Mouse (Mus musculus) right cerebral cortex, postnatal 25 days (tissue): ENCODE measurements around the gene Mtf1.

ENCODE experiments used
- DNase-seq: peaks from one replicate; pipeline ENCODE4 v3.0.0; 2022

Mtf1 gene

DNA sequence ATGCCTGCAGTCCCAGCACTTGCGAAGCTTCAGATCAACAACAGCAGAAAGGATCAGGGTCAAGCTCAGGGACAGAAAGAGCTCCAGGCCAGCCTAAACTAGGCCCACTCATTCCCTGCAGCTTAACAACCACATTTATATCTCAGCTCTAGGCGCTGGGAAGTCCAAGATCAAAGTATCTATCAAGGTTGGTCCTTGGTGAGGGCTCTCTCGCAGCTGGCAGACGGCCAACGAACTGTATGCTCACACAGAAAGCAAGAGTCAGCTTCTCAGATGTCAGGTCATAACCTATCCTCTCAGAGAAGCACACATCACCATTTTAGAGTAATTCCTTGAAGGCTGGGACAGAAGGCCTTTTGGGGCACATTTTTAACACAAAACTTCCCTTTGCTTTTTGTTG lies 56.5 kb downstream of the Mtf1 start:
- DNase-seq: no peak

DNA sequence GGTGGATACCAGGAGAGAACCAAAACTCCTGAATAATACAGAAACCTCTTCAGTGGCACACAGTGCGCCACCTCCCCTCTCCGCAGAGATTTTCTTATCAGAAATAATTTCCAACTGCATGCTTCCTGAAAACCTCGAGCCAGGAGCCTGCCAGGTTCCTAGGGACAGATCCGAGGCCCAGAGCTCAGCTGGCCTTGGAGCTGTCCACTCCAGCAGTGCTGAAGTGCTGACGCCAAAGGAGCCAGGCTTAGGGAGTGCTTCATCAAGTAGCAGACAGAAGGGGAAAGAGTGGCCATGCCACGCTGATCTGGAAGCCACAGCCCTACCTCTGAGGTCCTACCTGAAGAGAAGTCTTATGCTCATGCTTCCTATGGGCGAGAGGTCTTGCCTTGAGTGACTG lies 58.5 kb downstream of the Mtf1 start:
- no peak for DNase-seq

DNA sequence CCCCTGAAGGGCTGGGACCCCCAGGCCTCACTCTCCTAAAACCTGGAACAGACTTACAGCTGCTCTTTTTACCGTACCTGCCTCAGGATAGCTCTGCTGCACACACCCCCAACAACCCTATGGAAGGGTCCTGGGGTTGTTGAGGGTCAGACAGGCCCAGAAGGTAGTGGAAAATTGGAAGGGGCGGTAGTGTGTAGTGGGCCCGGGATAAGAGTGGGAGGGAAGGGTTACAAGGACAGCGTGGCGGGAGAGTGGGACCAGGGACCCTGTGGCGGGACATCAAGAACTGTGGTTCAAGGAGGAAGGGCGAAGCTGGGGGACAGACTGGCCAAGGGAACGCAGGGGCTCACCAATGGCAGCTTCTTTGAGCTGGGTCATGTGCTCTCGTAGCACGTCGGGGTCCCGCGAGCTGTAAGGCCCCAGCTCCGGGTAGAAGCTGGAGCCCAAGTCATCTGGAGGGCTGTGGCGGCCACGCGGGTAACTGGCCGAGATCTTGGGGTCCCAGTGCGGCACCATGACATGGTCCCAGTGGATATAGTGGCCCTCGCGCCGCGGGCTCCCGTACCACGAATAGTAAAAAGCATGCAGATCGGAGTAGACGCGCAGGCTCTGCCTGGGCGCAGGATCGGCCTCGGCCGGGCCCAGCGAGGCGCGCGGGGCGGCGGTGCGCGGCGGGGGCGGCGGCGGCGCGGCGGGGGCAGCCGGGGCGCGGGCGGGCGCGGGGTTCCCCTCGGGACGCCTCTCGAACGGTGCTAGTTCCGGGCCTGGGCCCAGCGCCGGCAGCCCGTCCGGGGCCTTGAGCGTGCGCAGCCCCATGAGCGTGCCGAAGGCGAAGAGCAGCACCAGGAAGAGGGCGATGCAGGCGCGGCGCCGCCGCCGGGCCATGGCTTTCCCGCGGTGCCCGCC lies 59.6 kb downstream of the Mtf1 start, which contains the start of gene Maneal:
TSS of gene Maneal (minus strand) at position 889 of the 906 bp plus-strand sequence.
- DNase-seq: no peak

DNA sequence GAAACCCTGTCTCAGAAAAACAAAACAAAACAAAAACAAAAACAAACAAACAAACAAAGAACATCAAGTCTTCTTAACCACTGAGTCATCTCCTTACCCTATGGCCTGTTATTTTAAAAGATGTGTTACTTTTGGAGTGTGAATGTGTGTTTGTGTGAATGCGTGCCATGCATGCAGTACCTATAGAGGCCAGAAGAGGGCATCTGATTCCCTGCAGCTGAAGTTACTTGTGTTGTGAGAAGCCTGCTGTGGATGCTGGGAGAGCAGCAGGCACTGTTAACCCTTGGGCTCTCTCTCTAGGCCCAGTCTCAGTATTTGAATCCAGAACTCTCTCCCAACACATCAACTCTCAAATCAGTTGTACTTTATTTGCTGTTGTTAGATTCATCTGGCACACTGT lies 70.8 kb downstream of the Mtf1 start:
- no peak for DNase-seq

DNA sequence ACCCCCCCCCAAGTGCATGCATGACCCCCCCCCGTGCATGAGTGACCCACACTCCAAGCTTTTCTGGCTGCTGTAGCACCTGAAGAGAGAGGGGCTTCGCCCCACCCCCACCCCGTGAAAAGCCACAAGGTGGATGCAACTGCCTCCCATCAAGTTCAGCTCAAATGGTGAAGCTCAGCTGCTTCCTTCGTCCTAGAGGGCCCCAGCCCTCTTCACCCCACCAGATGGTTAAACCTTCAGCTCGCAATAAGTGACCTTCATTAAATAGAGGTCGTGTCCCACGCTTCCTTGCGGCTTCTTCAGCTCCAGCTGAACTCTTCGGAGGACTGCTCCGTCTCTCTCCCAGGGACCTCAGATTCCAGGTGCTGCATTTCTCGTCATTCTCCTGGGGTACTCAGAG lies 78.7 kb downstream of the Mtf1 start, which contains the start of gene Epha10:
TSS of gene Epha10 (plus strand) at position 301 of the 400 bp plus-strand sequence.
- DNase-seq: no peak

DNA sequence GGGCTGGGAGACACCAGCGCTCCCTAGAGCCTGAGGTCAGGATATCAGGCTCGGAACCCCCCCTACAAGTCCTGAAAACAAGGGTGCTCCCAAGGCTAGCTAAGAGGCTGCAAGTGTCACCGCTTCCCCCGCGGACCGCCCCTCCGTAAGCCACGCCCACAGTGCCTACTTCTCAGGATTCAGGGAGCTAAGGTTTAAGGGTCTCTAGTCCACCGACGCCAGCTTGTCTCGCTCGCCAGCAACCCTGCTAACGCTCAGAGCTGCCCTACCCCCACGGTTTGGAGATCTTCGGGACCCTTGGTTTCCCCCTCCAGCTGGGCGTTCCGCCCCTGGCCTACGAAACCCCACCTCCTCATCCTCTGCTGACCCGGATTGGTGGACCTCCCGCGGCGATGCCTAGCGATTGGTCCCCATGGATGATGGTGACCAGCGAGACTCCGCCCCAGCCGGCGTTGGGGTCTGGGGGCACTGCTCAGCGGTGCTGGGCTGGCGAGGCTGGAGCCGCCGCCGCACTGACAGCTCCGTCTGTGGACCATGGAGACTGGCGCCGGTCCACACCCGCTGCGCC lies 79.5 kb downstream of the Mtf1 start:
- peak; percentile 87 for DNase-seq

DNA sequence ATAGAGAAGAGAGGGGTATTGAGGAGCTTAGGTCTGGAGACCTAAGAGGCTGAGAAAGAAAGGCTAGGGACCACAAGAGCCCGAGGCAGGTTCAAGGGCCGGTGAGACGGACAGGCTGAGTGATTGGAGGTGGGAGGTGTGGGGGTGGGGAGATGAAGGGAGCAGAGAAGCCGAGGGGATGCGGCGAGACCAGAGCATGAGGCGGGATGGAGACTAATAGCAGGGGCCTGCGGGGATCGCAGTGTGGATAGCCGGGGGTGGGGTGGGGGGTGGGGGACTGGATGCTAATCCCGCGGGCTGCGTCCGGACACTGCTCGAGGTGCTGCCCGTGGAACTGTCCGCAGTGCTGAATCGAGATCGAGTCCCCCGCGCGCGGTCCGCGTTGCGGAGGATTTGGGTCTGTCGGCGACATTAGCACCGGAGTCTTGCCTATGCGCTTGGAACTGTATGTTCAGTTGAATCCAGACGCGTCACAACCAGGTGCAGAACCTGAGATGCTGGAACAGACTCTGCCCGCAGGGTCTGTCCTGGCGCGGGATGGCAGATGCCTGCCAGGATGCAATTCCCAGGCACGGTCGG lies 80.3 kb downstream of the Mtf1 start:
- DNase-seq: peak; percentile 36

DNA sequence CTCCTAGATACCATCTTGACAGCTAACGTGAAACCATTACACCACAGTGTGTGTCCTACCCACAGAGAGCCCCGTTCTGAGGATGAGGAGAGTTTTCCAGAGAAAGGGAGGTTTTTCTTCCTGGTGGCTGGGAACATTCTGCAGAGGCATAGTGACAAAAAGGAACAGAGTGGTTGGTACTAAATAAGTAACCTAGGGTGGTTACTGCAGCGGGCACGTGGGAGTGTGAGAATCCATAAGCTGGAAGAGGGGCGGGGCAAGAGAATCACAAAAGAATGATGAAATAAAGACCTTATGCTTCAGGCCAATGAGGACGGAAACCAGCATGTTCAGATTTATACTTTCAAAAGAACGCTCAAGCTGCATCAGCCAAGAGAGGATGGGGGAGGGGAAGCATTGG lies 86.8 kb downstream of the Mtf1 start:
- no peak for DNase-seq

DNA sequence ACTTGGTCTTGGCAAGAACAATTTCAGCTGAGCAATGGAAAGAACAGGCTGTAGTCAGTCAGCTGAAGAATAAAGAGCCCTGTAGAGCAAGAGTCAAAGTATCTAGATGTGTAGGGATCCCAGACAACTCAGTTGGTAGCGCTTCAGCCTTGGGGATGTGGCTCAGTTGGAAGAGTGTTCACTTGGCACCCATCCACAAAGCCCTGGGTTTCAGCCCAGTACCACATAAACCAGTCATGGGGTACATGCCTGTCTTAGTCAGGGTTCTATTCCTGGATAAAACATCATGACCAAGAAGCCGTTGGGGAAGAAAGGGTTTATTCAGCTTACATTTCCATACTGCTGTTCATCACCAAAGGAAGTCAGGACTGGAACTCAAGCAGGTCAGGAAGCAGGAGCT lies 88.0 kb downstream of the Mtf1 start:
- no peak for DNase-seq

DNA sequence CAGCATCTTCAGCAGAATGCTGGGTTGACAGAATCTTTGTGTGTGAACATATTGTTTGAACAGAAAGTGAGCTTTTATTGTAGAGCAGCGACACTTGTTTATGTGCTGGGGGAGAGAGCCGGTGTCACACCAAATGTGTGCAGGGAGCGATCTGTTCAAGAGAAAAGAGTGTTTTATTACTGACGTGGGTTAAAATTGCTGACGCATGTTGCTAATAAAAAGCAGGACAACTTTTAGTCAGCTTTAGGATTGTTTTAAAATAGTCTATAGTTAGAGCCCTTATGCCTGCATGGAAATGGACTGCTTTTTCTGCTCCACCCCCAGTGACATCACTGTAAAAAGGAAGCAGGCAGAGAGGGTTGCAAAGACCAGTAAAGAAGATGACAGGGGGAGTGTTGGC lies 88.9 kb downstream of the Mtf1 start:
- DNase-seq: no peak

DNA sequence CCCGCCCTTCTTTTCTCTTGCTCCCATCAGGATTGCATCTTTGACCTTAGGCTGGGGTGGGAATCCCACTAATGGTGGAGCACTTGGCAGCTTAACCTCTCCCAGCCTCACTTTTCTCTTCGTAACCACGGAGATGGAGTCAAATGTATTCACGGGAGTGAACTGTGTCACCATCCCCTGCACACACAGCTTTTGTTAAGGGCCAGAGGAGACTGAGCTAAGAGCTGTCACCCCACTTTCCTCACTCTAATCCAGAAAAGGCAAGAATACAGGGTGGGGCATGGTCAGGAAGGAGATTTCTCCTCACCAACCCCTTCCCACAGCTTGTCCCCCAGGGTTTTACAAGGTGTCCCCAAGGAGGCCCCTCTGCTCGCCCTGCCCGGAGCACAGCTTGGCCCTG lies 91.9 kb downstream of the Mtf1 start:
- DNase-seq: no peak

DNA sequence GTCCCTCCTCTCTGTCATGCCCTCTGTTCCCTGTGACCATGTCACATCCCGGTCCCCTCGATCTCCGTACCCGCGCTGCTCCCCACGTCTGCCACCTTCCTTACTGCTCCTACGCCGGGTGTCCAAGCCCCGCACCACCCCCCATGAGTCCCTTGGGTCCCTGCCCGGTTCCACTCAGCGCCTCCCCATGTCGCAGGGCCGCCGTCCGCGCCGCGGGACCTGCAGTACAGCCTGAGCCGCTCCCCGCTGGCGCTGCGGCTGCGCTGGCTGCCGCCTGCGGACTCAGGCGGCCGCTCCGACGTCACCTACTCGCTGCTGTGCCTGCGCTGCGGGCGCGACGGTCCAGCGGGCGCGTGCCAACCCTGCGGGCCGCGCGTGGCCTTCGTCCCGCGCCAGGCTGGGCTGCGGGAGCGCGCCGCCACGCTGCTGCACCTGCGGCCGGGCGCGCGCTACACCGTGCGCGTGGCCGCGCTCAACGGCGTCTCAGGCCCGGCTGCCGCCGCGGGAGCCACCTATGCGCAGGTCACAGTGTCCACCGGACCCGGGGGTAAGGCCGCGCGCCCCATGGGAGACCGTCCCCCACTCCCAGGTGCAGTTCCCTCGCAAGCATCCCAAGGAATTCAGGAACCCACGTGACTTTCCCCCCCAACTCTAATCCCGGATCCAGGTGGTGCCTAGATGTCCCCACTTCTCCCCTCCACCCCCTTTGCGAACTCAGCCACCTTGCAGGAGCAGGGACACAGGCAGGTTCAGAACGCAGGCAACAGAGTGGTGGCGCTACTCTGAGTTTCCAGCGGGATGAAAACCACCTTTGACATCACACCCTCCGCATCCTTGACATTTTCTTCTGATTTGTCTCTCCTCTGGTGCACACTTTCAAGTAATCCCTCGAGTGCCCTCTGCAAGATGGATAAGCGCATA lies 92.9 kb downstream of the Mtf1 start:
- DNase-seq: peak; percentile 86

DNA sequence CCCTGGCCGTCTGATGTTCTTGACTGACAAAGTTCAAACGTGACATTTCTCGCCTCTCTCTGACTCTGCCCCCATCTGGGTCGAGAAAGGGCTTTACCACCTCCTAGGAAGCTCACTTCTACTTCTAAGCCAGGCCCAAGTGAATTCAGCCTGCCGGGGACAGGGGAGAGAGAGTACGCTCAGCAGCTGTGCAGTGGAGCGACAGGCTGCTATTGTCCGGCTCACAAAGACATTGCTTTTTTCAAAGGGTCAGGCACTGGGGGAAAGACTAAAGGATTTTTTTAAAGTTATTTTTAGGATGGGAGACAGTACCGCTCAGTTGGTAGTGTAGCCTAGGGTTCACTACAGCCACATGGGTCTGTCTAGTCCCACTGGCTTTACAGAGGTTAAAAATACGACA lies 96.5 kb downstream of the Mtf1 start:
- DNase-seq: no peak
